Mouse (Mus musculus): ENCODE measurements at regions not wholly inside any gene's neighbourhood (a gene's known extent, or its start where the extent isn't known, plus 50 kb on each side); places are given as distances from the start of the nearest gene placed in this dataset.

GRCm38 (mm10) chr19:28776868-28777267 is 58.0 kb upstream of the Slc1a1 start:
- TF ChIP-seq CTCF (IDR thresholded peaks at IDR 0.05; ENCODE audit: low read depth, low read length) (no peak), POLR2A (IDR thresholded peaks at IDR 0.05; ENCODE audit: borderline replicate concordance, low read depth, low read length) (no peak)
